Mouse (Mus musculus) layer of hippocampus, postnatal 25 days (tissue): Measurements from ENCODE around the gene Erich6b. TPM values are rescaled to one million over a fixed set of nuclear protein-coding genes. Genes with fewer than 3 reads are reported as not detected.

Experiments
- DNase-seq, 2 experiments: peaks; one replicate each; pipeline ENCODE4 v3.0.0; 2022; ENCODE audit warnings: mixed read lengths in 2 of 2, low spot score in 1 of 2; ENCODE audit errors: extremely low spot score in 1 of 2
- total RNA-seq, 2 experiments: library from RNA; stranded (reverse); gene quantifications; 2 replicates each; pipeline ENCODE4 v1.2.3; 2021

Gene Erich6b
- not detected for total RNA-seq

DNA sequence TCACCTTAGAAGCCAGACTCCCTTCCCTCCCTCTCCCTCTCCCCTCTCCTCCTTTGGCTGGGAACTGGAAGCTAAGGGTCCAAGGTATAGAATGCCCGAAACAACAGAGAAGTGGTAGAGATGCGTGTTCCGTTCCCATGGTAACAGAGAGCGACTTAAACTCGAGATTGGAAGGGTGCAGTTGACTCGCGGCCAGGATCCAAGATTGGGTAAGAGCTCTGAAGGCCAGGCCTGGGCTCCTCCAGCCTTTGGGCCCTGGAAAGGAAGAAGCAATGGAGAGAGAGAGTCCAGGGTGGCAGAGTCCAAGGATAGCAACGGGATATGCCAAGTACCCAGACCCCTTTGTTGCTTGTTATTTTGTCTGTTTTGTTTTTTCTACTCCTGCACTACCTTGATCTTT lies at the start of gene Erich6b:
Erich6b (plus strand) TSS at position 180 of the 400 bp plus-strand sequence.
- no peak for DNase-seq

DNA sequence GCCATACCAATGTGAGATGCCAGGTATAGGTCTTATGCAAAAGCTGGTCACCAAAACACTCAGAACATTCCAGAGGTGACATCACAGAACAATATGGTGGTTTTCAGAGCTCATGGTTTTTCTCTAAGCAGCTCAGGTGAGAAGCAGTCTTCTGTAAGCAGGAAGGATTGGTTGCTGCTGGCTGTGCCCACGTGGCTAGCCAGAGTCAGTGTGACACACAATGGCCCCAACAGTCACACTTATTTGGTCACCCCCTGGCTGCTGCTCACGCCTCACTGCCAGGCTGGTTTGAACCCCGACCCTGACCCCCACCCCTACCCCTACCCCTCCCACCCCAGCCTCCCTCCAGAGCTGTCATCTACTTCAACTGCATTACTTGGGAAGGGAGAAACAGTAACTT lies 49.1 kb upstream of the Erich6b start, which contains the start of gene Spert:
Spert (minus strand) TSS at position 139 of the 400 bp plus-strand sequence.
- no peak for DNase-seq

DNA sequence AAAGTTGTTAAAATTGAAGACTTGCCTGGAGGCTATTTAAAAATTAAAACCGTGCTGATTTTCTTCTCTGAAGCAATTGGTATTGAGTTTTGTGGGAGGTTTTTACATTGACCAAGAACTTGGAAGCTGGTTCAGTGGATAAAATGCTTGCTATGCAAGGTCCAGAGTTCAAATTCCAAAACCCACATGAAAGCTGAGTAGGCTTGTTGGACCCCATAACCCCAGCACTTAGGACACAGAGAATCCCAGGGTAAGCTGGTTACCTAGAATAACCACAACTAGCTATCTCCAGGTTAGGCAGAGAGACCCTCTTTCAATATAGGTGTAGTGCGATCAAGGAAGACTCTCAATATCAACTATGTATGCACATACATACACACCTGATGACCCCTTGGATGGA lies 32.9 kb upstream of the Erich6b start:
- no peak for DNase-seq

DNA sequence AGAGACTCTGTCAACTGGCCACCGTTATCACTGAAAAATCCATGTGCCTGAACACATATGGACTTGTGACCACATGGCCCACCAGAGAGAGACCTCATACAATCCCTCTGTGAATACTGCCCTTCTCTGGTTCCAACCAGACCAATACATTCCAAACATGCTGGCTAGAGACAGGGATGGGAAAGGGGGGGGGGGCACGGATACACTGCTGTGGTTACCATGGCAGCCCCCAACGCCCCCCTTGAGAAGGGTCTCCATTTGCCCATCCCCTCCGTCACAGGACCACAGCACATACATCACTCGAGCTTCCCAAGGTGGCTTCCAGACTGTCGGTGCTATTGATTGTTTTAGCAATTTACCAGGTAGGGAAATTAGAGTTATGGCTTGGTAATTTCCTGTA lies 25.7 kb upstream of the Erich6b start:
- no peak for DNase-seq

DNA sequence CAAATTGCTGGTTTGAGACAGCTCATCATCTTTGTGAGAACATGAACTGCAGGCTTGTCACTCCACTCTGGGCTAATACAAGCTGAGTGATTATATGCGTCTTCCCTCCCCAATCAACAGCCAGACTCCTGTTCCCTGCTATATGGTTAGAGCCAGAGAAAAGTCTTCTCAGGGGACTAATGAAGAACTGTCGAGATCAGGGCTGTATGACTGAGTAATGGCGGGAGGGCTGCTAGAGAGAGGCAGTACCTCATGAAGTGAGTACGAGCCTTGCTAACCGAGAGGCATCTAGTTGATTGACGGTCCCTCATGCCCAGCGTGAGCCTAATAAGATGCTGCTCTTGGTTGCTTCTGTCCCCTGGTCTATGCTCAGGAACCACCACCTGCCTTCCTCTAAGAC lies 19.1 kb upstream of the Erich6b start:
- no peak for DNase-seq

DNA sequence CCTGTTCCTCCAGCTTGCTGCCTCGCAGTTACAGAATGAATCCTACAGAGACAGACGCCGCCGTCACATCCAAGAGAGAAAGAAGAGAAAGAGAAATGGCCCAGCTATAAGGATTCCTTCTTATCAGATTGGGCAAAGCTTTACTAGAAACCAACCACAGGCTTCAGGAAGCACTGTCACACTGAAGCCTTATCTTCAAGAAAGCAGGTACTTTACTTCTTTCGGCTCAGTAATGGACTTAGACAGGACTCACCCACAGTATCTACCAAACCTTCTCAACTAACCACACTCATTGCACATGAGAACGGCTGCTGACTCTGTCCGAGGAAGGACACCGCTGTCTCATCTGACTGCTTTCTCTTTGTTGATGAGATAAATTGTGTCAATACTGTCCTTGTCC lies 13.2 kb upstream of the Erich6b start:
- DNase-seq = no peak

DNA sequence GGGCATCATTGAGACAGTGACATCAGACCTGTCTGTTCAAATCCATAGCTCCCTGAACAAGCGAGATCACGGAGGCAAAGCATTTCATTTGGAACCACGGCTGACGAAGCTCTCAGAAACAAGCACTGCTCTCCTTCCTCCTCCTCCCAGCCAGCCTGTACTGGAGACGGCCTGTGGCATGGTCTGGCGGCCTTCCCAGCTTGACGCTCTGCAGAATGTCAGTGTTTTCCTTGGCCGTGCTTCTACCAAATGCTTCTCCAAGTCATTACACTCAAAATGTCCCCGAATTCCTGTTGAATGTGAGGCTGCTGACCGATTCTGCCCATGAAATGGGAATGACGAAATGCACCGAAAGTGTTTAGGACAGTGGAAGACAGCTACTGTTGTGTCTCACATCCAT lies 6.7 kb upstream of the Erich6b start:
- peak in 1 of 2 experiments; percentile 36 for DNase-seq

DNA sequence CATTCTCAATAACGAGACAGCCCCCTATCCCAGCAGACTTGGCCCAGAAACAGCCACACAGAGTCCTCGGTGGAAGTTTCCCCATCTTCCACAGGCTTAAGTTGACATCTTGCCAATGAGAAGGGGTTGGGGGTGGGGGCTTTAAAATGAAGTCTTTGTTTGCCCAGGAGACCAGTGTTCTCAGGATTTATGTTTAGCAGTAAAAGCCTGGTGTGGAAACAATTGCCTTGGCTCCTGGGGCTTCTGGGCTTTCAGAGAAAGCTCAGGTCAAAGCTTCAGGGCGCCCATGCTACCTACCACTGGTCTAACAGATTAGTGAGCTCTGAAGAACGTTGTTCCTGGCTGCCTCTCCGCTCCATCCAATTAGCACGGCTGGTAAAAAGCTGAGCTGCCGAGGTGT lies 6.0 kb upstream of the Erich6b start:
- no peak for DNase-seq

DNA sequence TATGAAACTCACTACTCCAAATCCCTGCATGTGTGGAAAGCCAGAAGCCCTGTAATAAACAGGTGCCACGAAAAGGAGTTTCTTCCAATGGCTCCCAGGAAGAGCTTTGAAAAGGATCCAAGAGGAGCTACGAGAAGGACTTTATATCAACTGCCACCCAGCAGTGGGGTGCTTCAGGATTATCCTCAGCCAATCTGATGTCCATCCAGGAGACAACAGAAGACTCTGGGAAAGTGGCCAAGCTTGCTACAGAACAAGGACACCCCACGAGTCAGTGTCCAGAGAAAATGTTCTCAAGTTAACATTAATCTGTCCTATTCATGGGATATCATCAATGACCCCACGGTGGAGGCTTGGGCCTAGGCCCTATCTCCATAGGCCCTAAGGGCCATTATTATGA lies 4.4 kb upstream of the Erich6b start:
- no peak for DNase-seq

DNA sequence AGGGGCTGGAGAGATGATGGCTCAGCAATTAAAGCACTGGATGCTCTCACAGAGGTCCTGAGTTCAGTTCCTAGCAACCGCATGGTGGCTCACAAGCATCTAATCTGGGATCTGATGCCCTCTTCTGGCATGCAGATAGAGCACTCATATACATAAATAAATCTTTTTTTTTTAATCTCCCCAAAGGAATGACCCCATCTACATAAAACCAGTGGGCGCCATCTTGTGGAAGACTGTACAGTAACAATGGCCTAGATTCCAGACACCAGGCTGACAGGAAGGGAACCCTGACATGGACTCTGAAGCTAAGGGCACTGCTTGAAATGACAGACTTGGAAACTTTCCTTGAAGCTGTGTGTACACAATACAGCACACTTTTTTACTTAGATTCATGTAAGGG lies 1.2 kb upstream of the Erich6b start:
- DNase-seq = no peak

DNA sequence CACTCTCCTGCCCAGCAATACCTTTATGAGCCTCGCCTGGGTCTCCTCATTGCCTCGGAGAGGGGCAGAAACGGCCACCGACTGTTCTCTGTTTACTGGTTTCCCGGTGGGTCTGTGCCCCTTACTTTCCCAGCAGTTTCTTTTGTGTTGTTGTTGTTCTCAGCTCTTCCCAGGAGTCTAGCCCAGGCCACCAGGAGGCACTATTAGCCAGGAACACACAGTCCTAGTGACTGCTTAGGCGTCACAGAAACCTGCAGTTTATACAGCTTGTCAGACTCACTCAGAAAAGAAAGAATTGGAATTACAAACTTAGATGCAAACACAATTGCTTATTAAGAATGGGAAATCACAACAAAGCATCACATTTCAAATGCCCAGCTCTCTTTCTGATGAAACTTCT lies 690 bp upstream of the Erich6b start:
- DNase-seq = peak in 1 of 2 experiments; percentile 21

DNA sequence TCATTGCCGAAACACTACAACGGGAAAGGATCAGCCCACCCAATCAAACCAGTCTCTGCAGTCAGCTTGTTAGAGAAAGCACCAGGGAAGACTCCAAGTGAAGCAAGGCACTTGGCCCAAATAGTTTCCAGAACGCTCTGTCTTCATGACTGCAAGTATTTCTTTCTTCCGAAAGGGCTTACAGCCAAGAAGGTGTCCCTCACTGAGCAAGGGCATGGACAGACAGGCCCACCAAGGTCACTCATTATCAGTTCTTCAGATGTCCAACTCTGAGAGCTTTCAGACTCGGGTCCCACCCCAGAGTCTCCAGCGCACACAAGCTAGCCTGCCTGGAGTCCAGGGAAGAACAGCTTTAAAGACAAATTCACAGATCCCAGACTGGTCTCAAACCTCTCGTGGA lies 3.4 kb downstream of the Erich6b start:
- no peak for DNase-seq

DNA sequence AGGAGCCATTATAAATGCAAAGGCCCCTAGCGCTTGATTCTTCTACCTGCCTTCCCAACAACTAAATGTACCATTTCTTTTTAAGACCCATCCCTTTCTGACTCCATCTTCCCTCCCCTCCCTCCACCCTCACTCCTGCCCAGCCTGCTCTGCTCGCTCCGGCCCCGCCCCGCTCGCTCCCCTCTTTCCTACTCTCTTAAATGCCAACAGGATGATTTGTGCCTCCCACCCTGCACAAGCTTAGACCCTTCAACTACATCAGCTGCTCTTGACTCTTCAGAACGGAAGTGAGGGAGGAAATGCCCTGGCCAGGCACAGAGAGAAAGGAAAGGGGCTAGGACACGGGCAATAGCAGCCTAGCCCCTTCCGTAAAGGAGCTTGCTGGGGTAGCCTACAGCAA lies 4.0 kb downstream of the Erich6b start:
- DNase-seq = no peak

DNA sequence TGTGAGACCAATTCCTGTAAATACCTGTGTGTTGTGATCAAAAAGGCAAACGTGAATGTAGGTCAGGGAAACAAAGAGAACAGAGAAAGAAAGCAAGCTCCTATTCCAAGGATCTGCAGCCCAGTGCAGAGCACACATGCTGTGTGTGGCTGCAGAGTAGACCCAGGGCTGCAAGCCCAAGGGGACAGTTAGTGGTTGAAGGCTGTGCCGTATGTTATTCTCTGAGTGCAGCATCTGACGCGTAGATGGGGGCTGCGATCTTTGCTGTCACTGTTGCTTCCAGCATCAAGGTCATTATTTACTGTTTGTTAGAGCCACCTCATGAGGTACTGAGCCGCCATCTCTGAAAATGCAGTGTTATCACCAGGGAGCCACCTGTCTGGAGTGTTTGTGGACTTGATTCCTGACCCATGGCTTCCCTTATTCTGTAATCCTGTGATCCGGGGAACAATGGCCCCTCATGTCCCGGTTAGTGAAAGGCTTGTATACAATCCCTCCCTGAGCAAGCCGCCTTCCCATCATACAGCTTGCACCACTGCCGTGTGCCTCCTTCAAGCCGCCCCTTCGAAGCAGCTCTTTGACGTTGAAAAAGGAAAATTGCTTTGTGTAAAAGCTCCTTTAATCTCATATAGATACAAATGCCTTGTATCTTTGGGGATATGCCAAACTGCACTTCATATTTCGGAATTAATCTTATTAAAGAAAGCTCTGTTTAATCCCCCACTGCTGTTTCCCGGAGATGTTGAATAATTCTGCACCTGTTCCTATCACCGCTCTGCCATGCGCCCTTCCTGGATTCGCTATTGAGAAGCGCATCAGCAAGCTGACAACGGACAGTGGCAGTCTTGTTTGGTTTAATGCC lies 5.1 kb downstream of the Erich6b start:
- no peak for DNase-seq

DNA sequence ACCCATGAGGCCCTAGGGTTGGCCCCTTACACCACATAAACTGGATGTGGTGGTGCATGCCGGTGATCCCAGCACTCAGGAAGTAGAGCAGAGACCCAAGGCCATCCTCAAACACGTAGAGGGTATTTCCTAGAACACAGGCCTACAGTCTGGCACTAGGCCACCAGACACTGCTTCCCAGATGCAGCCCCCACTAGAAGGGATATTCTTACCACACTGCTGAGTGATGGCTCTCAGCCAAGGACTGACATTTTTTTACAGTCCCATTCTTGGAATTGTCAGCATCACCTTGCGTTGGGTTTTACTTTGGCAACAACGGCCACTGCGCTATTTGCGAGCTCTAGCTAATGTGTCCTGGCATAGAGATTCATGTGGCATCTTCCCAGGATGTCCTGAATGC lies 18.9 kb downstream of the Erich6b start:
- DNase-seq = no peak

DNA sequence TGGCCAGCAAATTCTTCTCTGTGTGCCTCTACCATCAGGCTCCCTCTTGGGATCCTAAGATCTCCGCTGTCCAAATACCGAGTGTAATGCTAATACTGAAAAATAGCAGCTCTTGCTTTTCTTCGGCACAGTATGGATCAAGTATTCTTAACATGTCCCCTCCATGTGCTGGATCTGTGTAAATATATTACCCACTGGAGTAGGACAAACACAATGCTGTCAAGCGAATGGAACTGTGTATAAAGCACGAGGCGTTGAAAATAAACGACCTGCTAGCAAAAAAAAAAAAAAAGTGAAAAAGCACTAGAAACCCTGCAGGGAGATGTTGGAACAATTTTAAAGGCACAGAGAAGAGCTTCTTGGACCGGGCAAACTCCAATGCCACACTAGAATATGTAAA lies 19.5 kb downstream of the Erich6b start:
- no peak for DNase-seq

DNA sequence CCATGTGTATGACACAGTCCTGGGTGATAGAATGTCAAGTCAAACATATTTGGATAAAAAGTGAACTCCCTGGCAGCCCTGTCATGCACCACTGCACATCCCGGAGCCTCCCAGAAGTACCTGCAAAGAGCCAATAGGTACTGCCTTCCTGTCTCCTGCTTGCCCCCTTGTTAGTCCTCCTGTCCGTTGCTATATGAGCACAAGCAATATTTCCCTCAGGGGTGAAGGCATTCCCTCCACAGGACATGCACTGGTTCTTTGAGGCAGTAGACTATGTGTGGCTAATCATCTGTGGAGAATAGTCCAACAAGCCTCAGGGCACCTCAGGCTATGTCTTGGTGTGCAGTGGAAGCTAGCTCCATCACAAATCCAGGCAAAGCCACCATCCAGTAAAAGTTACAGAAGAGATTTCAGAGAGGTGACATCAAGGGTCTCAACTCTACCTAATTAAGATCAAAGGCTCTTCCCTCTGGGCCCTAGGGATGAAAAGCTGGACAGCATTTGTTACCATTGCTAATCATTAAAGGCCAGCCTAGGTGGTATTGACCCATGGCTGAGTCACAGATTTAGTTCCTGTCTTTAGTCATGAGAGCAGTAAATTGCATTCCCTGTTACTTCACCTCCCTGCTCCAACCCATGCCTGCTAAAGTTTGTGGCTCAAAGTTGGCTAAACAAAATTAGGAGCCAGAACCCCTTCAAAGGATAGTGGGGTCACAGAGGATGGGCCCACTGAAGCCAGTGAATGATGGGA lies 23.5 kb downstream of the Erich6b start:
- no peak for DNase-seq

DNA sequence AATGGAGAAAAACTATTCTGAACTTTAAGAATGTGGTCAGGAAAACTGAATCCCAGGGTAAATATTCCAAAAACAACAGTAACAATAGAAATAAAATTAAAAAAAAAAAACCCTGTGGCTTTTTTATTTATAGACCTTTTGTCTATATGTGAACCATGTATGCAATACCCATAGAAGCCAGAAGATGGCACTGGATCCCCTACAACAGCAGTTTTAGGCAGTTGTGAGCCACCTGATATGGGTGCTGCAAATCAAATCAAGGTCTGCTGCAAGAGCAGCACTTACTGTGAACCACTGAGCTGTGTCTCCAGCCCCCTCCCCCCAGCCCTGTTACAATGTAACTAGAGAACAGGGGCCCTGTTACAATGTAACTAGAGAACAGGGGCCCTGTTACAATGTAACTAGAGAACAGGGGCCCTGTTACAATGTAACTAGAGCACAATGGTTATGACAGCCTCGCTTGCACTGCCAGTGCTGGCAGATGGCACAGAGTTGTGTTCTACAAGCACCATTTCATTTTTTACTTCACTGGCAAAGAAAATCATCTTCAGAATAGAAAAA lies 27.1 kb downstream of the Erich6b start:
- DNase-seq = no peak

DNA sequence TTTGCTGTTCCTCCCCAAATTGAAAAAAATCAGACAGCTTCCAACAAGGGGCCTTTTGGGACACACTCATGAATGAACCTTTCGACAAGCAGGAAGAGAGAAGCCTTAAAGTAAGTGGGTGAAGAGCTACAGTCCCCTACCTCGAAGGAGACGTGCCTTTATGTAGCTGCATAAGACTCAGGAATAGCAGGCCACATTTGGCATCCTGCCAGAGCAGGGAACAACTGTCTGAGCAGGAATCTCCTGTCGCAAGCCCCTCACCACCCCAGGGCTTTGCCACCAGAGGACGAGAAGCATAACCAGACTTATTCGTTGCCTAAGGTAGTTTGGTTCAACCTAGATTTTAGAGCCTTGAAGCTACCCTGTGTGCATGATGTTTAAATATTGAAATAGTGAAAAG lies 34.3 kb downstream of the Erich6b start:
- DNase-seq = no peak

DNA sequence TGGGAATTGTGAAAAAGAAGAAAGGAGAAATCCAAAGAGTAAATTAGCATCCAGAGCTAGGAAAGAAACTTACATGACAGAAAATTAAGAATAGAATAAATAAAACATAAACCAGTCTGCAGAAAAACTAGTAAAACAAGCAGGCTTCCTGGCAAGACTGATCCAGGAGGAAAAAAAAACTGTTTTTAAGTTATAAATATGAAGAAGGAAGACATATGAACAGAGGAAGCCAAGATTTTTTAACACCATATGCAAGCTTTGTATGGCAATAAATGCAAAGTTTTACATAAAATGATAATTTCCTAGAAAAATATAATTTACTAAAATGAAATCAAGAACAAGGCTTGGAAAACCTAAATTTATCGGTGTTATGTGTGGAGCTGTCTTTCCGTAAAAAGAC lies 48.4 kb downstream of the Erich6b start:
- DNase-seq = no peak

DNA sequence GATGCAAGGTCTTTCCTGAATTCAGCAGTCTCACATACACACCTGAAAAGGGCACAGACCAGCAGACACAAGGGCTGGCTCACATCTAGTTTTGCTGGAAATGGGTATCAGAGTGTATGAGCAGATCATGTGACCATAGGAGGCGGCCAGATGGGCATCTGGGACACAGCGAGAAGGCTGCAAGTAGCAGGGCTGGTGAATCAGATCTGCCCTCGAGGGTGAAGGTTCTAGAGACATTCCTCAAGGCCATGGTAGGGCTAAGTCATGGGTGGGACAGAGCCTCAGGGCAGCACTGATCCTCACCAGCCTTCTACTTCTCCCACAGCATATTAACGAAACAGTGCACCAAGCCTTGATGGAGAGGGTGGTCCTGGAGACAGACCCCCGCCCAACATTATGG lies 54.0 kb downstream of the Erich6b start:
- DNase-seq = no peak
